Mouse (Mus musculus): ENCODE results near the gene Tradd.
"Not testable (repeated sequence)": the region's sequence is repeated elsewhere in the genome, so short reads cannot be mapped to it uniquely, and the experiment has no call there.

The Tradd gene

DNA sequence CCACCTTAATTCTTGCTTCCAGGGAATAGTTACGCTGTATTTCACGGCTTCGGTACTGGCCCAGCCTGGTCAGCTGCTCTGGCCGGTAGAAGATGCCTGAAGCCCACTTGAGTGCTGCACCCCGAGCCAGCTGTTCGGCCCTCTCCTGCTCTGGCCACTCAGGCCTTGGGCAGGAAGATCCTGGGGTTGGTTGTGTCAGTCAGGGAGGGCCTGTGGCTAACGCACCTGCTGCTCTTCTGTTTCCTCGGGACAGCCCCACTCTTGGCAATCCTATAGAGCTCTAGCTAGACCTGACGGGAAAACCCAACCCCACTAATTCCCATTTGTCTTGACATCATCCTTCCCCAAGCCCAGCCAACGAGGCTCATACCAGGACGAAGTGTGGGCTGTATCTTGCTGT, 30.8 kb upstream of the Tradd start:
- DNase-seq (ENCODE audit: low read depth, low spot score), result no peak

DNA sequence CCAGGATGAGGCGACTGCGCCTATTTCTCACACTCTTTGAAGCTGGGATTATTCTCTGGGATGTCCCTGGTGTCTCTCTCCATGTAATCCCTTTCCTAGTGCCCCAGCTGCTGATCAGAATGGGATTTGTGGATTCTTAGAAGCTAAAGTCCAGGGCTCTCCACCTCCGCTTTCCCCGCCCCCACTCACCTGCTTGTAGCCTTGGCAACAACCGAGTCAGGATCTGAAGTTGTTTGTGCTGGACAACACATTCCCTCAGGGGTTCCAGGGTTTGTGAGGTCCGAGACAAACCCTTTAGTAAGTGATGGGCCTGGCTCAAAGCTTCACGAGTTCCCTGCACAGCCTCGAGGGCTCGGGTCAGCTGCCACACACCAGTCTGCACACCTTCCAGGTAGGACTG, 30.4 kb upstream of the Tradd start:
- DNase-seq (ENCODE audit: low read depth, low spot score), result no peak

DNA sequence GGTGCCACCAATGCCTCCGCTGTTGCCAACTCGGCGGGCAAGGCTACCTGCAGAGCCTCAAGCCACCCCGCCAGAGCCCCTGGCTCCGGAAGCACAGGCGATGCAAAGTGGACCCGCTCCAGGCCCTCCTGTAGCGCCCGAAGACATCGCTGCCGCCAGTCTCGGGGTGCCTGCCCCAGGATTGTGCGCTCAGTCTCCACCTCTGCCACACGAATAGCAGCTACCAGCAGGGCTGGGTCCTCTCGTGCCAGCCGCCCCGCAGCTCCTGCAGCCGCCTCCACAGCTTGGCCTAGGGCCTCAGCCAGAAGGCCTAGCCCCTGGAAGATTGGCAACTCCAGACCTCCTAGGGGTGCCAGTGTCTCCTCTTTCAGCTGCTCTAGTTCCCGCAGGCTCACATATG, 29.0 kb upstream of the Tradd start:
- DNase-seq (ENCODE audit: low read depth, low spot score), result no peak

DNA sequence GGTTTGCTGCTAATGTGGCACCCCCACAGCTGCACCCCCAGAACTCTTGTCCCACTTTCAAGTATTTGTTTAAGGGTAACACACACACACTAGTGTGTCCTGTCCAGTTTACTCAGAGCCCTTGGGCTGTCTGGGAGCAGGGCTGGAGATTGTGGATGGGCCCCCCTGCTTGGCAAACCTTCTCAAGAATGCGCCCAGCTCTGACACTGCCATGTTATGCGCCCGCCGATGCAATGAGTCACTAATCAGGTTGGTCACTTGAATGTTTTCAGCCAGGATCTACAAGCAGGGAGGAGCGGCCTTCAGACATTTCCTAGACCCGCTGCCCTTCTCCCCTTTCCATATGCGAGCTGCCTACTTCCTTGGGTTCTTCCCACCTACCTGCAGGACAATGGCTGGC, 28.1 kb upstream of the Tradd start:
- DNase-seq (ENCODE audit: low read depth, low spot score), result no peak

DNA sequence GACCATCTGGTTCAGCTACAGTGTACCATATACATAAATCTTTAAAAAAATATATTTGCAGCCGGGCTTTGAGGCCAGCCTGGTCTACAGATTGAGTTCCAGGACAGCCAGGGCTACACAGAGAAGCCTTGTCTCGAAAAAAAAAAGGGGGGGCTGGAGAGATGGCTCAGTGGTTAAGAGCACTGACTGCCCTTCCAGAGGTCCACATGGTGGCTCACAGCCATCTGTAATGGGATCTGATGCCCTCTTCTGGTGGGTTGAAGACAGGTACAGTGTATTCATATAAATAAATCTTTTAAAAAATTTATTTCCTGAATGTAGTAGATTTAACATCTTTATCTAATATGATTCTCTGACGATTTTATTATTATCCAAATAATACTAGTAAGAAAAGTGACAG, 27.4 kb upstream of the Tradd start:
- not testable (repeated sequence) for DNase-seq (ENCODE audit: low read depth, low spot score)

DNA sequence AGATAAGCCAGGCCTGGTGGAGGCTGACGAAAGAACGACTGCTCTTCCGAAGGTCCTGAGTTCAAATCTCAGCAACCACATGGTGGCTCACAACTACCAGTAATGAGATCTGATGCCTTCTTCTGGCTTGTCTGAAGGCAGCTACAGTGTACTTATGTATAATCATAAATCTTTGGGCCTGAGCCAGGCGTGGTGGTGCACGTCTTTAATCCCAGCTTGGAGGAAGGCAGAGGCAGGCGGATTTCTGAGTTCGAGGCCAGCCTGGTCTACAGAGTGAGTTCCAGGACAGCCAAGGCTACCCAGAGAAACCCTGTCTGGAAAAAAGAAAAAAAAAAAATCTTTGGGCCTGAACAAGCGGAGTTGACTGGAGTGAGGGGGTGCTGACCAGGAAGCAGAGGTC, 27.0 kb upstream of the Tradd start:
- not testable (repeated sequence) for DNase-seq (ENCODE audit: low read depth, low spot score)

DNA sequence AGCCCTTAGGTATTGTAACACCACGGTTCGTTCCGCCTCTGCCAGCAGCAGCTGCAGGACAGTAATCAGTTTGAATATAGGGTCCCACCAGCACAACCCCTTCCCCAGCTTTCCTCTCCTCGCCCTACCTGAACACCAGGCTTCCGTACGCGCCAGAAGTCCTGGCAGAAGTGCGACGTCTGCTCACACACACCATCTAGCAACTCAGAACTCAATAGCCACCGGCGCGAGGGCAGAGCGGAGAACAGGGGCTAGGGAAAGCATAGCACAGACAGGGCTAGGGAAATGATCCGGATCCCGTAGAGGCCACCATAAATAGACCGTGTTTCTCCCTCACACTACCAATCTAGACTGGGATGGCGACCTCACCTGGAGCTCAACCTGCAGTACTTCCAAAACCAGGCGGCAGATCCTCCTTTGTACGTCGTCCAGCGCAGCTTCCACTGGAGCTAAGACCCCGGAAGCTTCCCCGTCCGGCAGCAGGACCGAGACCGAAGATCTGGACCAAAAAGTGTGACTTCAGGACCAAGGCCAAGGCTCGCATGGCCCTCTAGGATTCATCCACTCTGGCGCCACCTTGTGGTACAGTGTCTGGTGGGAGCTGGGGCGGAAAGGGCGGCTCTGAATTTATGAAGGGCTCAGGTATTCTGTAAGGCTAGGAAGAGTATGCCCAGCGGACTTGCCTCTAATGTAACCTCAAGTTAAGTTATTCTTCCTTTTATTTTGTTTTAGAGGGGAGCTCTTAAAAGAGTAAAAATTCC, 26.3 kb upstream of the Tradd start:
- peak; percentile 80 for DNase-seq (ENCODE audit: low read depth, low spot score)

DNA sequence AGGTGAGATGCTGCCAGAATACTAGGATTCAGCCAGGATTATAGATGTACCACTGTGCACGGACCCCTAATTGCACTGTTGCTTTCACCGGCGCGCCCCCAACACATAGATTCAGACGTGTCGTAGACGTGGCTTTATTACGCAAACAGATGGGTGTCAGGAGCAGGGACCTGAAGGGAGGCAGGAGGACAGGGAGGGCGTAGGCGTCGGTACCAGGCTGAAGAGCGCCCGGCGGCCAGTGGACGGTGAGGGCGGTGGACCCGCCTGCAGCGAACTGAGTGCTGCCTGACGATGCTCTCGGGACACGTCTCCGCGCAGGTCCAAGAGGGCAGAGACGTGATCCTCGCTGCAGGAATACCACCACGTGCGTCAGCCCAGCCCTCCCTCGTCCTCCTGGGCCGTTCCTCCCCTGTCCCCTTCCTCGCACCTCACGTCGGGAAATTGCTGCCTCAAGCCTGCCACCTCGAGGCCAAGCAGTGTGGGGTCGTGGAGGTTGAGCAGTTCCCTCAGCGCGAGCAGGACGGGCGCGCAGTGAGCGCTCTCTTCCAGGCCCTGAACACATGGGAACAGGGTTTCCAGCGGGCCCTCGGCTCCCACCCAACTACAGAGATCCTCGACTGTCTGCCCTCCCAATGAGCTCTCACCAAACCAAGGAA, 25.5 kb upstream of the Tradd start, which contains the start of gene 4931428F04Rik:
Gene 4931428F04Rik, minus strand, starts transcription at position 60 of the 656 bp plus-strand sequence.
- no peak for DNase-seq (ENCODE audit: low read depth, low spot score)

DNA sequence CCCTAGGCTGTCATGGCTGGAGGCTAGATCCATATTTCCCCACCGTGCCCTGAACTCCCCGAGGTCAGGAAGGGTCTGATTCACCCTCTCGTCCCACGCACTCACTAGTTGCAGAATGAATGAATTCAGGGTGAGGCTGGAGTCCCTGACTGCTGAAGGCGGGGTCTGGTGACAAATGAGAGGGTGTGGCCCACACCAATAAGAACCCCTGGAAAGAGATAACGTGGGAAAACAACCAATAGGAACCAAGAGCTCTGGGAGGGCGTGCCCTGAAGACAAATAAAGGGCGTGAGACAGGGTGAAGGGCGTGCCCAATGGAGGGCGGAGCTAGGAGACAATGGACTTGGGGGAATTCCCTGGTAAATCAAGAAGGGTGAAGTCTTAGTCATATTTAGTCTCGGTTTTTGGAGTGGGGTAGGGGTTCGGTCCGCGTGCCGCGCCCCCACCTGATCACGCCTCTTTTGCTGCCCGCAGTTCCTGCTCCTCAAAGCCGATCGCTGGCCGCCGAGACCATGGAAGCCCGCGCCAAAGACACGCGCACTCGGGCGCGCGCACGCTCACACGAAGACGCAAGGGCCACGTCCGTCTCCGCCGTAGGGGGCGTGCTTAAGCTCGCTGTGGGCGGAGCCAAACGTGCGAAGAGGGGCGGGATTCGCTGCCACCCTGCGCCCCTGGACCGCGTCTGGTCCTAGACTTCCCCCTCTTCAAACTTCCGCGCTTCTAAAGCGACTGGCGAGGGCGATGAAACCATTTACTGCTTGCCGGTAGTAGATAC, 24.7 kb upstream of the Tradd start:
- peak; percentile 94 for DNase-seq (ENCODE audit: low read depth, low spot score)

DNA sequence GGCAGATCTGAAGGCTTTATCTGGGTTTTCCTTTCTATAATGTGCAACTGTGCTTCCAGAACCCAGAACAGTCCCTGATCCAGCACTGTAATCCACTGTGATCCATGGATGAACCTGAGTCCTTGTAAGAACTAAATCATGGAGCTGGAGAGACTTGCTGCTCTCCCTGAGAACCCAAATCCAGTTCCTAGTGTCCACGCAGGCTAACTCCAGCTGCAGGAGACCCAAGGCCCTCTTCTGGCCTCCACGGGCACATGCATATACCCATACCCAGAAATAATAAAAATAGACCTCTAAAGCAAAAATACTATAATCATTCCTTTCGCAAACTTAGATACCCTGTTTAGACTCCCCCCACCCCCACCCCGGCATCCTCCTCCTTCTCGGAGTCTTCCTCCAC, 23.8 kb upstream of the Tradd start:
- DNase-seq (ENCODE audit: low read depth, low spot score), result no peak

DNA sequence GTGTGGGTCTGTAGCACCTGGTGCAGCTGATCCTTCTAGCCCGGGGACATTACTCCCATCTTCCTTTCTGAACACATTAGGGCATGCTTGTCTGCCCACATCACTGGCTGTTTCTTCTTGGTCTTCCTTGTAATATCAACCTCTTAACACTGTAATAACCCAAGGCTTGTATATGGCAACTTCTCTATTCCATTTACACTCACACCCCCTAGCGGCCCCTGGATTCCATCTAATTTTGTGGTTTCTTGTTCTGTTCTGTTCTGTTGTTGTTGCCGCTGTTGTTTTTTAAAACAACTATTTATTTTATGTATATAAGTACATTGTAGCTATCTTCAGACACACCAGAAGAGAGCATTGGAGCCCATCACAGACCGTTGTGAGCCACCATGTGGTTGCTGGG, 22.5 kb upstream of the Tradd start:
- no peak for DNase-seq (ENCODE audit: low read depth, low spot score)

DNA sequence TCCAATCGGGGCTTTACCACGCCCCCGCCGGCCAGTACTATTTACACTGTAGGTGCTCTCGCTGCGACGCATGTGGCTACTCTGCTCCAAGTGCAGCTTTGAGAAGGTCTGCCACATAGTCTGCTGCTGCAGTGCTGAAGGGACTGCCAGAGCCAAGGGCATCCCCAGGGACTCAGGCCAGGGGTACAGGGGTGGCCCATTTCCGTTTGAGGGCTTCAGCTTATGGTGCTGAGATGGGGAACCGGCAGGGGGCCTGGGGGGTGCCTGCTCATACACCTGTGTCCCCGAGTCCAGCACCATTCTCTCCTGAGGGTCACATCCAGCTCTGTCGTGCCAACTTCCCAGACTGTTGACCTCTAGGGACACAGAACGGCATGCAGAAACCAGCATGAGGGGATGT, 21.1 kb upstream of the Tradd start:
- DNase-seq (ENCODE audit: low read depth, low spot score), result no peak

DNA sequence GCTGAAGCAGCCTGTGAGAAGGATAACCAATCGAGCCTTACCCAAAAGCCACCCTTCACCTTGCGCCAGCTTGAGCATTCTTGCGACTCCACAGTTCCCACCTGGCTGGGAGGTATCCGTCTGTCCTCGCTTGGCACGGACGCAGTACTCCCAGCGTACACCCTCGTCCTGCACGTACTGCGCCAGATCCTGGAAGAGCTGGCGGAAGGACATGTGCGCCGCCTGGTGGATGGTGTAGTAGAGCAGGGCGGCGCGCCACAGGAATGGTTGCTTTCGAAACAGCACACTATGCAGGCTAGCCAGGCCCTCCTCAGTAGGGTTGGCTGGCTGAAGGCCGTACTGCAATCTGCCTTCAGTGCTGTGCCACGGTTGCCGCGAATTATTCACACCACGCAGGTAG, 18.7 kb upstream of the Tradd start:
- DNase-seq (ENCODE audit: low read depth, low spot score), result no peak

DNA sequence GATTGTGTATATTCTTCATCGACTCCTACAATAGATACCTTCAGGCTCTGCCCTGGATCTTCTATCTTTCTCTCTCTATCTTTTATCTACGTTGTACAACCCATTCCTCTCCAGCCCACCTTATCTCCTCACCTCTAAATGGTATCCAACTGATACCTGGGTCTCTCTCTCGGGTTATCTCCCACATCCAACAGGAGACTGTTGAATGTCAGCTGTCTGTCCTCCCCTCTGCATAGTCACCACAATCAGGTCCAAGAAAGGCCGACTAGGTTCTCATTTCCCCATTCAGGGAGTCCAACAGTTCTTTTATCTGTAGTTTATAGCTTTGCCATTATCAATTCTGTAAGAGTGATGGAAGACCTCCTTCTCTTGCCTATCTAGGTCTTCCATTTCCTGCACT, 17.8 kb upstream of the Tradd start:
- no peak for DNase-seq (ENCODE audit: low read depth, low spot score)

DNA sequence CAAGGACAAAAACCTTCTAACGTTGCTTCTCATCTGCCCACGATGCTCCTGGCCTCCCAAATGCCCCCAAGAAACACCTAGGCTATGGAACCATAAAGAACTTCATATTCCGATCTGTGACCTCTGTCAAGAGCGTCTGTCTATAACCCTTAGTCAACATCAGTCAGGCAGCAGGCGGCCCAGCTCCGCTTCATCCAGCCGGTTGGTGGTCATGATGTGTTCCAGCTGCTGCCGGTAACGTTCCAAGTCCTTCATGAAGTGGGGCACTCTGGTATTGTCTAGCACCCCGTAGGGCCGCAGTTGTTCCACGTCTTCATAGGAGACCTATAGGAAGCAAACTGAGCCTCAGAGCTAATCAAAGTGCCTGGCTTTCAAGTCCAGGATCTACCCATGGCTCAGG, 17.4 kb upstream of the Tradd start:
- no peak for DNase-seq (ENCODE audit: low read depth, low spot score)

DNA sequence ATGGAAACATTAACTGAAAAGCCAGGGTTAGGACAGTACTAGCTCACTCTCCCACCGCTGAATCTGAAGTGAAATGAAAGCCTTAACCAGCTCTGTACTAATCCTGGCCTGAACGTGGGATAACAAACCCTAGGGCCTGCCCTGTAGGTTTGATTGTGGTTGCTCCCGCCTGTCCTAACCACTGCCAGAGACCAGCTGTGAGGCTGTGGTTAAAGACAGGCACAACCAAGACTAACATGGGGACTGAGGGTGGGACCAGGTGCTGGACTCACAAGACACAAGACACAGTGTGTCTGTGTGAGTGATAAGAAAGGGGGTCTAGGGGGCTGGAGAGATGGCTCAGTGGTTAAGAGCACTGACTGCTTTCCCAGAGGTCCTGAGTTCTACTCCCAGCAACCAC, 16.2 kb upstream of the Tradd start:
- no peak for DNase-seq (ENCODE audit: low read depth, low spot score)

DNA sequence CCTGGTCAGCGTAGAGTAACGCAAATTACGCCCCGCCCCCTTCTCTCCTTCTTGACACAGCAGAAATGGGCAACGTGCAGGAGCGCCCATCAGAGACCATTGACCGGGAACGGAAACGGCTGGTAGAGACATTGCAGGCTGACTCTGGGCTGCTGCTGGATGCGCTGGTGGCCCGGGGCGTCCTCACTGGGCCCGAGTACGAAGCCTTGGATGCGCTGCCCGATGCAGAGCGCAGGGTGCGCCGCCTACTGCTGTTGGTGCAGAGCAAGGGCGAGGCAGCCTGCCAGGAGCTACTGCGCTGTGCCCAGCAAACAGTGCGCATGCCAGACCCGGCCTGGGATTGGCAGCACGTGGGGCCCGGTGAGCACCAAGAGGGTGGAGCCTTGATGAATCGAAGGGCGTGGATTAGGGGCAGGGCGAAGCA, 14.5 kb upstream of the Tradd start:
- no peak for DNase-seq (ENCODE audit: low read depth, low spot score)

DNA sequence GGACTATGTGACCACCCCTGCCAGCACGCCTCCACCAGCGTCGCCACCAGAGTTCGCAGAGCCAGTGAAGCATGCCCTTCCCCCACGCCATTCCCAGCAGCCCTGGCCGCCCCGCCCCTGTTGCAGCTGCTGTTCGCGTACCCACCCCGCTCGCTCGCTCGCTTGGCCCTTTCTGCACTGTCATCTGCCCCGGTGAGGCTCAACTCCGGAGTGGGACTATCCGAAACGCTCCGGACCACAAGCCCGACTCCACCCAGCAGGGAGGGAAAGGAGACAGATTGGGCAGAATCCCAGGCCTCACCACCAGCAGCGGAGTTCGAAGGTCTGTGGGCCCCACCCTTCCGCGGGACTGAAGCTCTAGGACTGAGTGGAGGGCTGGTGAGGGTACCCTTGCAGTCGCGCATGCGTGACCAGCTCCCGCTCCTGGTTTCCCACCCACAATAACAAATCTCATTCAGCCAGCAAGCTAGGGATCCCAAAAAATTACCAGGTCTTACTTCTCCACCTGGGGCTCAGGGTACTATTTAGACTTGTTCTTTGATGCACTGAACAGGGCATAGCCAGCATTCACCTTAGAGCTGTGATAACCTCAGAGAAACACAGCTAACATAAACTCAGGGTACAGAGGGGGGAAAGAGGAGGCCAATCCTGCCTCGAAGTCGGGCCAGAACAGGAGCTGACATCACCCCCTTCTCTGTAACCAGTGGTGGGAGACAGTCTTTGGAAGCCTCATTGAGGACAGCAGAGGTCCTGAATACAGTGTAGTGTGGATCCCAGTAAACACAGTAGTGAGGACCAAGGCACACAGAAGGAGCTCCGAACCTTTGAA, 12.1 kb upstream of the Tradd start:
- no peak for DNase-seq (ENCODE audit: low read depth, low spot score)

DNA sequence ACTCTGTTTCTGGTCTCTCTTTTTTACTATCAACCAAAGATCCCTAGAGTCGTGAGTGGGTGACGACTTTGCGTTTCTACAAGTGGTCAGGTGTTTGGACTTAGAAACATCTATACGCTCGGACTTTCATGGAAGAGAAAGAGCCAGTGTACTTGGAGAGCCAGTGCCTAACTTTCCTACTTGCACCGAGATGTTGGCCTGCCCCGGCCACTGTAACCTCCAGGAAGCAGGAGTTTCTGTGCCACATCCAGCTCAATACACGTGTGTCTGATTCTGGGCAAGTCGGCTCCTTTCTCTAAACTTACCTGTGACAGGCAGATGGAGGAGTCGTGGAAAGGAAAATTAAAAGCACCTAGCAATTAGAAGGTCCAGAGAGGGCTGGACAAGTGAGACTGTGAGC, 11.4 kb upstream of the Tradd start, which contains the start of gene Nol3:
Gene Nol3, plus strand, starts transcription at position 301 of the 400 bp plus-strand sequence.
- no peak for DNase-seq (ENCODE audit: low read depth, low spot score)

DNA sequence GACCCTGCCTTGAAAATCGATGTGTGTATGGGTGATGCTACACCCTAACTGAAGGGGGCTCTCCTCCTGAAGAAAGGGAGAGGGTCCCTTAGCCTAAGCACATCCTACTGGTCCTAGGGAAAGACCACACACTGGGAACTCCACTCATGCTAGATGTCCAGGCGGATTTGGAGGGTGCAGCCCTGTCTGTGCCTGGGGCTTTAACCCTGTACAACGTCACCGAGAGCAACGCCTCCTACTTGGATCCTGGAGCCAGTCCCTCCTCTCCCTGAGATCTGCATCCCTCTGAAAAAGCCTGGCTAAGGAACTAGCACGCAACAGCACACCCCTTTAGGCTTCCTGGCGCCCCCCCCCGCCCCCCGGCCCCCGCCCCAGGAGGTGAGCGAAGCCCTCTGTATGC, 11.0 kb upstream of the Tradd start:
- no peak for DNase-seq (ENCODE audit: low read depth, low spot score)

DNA sequence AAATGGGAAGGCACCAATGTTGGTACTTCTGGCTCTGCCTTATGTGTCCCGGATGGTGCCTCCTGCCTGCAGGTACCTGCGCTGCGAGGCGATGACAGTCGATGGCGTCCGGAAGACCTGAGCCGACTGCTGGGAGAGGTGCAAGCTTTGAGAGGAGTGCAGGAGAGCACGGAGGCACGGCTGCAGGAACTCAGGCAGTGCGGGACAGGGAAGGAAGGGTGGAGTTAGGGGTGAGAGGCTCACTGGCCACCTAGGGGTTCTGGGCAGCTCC, 6.4 kb upstream of the Tradd start:
- DNase-seq (ENCODE audit: low read depth, low spot score), result no peak

Data from retina, postnatal 7 days (tissue).